Comparison of ENCODE assay signal across 22 mouse cellular contexts in genomic region chr7:6386995-6387394, GRCm38 (mm10). TPM values are rescaled to one million over a fixed set of nuclear protein-coding genes. Genes with fewer than 3 reads are reported as not detected.
DNase-seq lines count a peak whose midpoint lies in the region; ATAC-seq and TF ChIP-seq lines count a peak whose summit lies in the region.
"Had no signal": no experiment of that assay in that cellular context is flagged by ENCODE, and none has a peak within 500 bp of the region (broad histone marks: within the 10 kb centered on the region; RNA-seq: fewer than 3 reads in every experiment).

No protein-coding gene starts in this region.

- H3K27me3 ChIP-seq in forebrain, postnatal 0 days (ENCODE audit: insufficient read depth, low read length): no peaks in the 10 kb centered on the region
- H3K27me3 ChIP-seq in forebrain, embryonic 11.5 days (ENCODE audit: control insufficient read depth, insufficient read depth, low read length): no peaks in the 10 kb centered on the region
- H3K27me3 ChIP-seq: forebrain, embryonic 13.5 days; limb, embryonic 13.5 days; midbrain, embryonic 15.5 days had no signal

- peaks cover 13% of the 10 kb centered on the region for H3K4me1 ChIP-seq in forebrain, postnatal 0 days (ENCODE audit: insufficient read depth)
- H3K4me1 ChIP-seq in forebrain, embryonic 11.5 days (replicated peaks; ENCODE audit: control insufficient read depth, insufficient read depth, low read length): no peaks in the 10 kb centered on the region; the same call in 1 of the 2 replicates

- H3K36me3 ChIP-seq in forebrain, postnatal 0 days (ENCODE audit: insufficient read depth): peaks cover 36% of the 10 kb centered on the region
- H3K36me3 ChIP-seq in forebrain, embryonic 11.5 days (ENCODE audit: control insufficient read depth, insufficient read depth, low read length): no peaks in the 10 kb centered on the region; the same call in 1 of the 2 replicates

- H3K9me3 ChIP-seq in forebrain, postnatal 0 days (ENCODE audit: low read length): no peaks in the 10 kb centered on the region
- no peaks in the 10 kb centered on the region for H3K9me3 ChIP-seq in forebrain, embryonic 11.5 days (ENCODE audit: control insufficient read depth, low read length)
- H3K9me3 ChIP-seq: forebrain, embryonic 13.5 days; limb, embryonic 13.5 days; midbrain, embryonic 15.5 days had no signal

- no peak for TF ChIP-seq CTCF in forebrain, postnatal 0 days (IDR thresholded peaks at IDR 0.05; ENCODE audit: low read depth)
- no peak for TF ChIP-seq CTCF in brain, embryonic 14.5 days (IDR thresholded peaks at IDR 0.05; ENCODE audit: borderline replicate concordance, extremely low read depth, insufficient read depth, insufficient read length)

- WGBS in forebrain, postnatal 0 days: 84% methylated on average over 8 of the region's 8 CpGs
- WGBS in forebrain, embryonic 11.5 days: 95% methylated on average over 8 of the region's 8 CpGs

- DNase-seq in forebrain, postnatal 0 days: peak; percentile 14
- DNase-seq in forebrain, embryonic 11.5 days (ENCODE audit: low spot score): no peak
- peak; percentile 25 to 32 for DNase-seq in kidney, postnatal 36 days
- DNase-seq in kidney, adult 18-20 months: no peak
- peak; percentile 35 for DNase-seq in brain, embryonic 14.5 days (ENCODE audit: low read depth)
- peak; percentile 83 for DNase-seq in layer of hippocampus, adult 9-11 months
- DNase-seq in thymus, postnatal 36 days: no peak
- DNase-seq in adrenal gland, postnatal 25 days: no peak
- DNase-seq: adrenal gland, adult 2 months; B cell, adult 2 months; cerebellum, adult 11-12 months; right cerebral cortex, postnatal 4 days; thymus, adult 18-20 months had no signal

- no peak overlapping the region for H3K4me2 ChIP-seq in forebrain, postnatal 0 days (ENCODE audit: low read depth)
- H3K4me2 ChIP-seq in forebrain, embryonic 11.5 days (ENCODE audit: low read depth, low read length, severe bottlenecking): no peak overlapping the region
- H3K4me2 ChIP-seq: forebrain, embryonic 13.5 days; limb, embryonic 13.5 days; midbrain, embryonic 15.5 days had no signal

- H3K27ac ChIP-seq in forebrain, postnatal 0 days (ENCODE audit: low read depth, low read length): no peak overlapping the region
- no peak overlapping the region for H3K27ac ChIP-seq in forebrain, embryonic 11.5 days (ENCODE audit: low read depth, low read length)
- H3K27ac ChIP-seq: forebrain, embryonic 13.5 days; limb, embryonic 13.5 days; midbrain, embryonic 15.5 days had no signal

- no peak overlapping the region for H3K4me3 ChIP-seq in forebrain, postnatal 0 days (ENCODE audit: low read depth, low read length)
- H3K4me3 ChIP-seq in forebrain, embryonic 11.5 days (ENCODE audit: low read depth, low read length): no peak overlapping the region
- H3K4me3 ChIP-seq: forebrain, embryonic 13.5 days; limb, embryonic 13.5 days; midbrain, embryonic 15.5 days had no signal

- no peak for ATAC-seq in forebrain, postnatal 0 days
- no peak for ATAC-seq in forebrain, embryonic 11.5 days (replicated peaks; ENCODE audit: low FRiP score)
- ATAC-seq: forebrain, embryonic 13.5 days; intestine, postnatal 0 days; midbrain, embryonic 15.5 days had no signal

- no peak overlapping the region for H3K9ac ChIP-seq in forebrain, postnatal 0 days
- no peak overlapping the region for H3K9ac ChIP-seq in forebrain, embryonic 11.5 days (ENCODE audit: low read length)
- H3K9ac ChIP-seq: forebrain, embryonic 13.5 days; limb, embryonic 13.5 days; midbrain, embryonic 15.5 days had no signal

- no peak for TF ChIP-seq POLR2A in brain, embryonic 14.5 days (IDR thresholded peaks at IDR 0.05; ENCODE audit: borderline replicate concordance, extremely low read depth, insufficient read depth, insufficient read length, poor library complexity, severe bottlenecking)

RNA-seq across cellular contexts. Expression of gene Zfp28, which starts 3.9 kb away (rescaled TPM):
- total RNA-seq in forebrain, postnatal 0 days (2014; rRNA removed): 15.4 and 27.4 TPM in 2 replicates
- polyA plus RNA-seq in forebrain, postnatal 0 days (2015; fragmentation: Nextera tagmentation; extraction: Ambion mirVana): 19.8 and 20.7 TPM in 2 replicates
- 12.3 and 12.8 TPM in 2 replicates for polyA plus RNA-seq in forebrain, embryonic 11.5 days (2014; fragmentation: Nextera tagmentation; extraction: Ambion mirVana)
- polyA plus RNA-seq in brain, embryonic 14.5 days (2012; rRNA removed): 14.5 and 17.9 TPM in 2 replicates
- total RNA-seq in adrenal gland, postnatal 25 days (2021): 3.9 and 4.6 TPM in 2 replicates

RNA-seq across cellular contexts. Expression of gene Smim17, which starts 11.5 kb away (rescaled TPM):
- total RNA-seq in forebrain, postnatal 0 days (2014; rRNA removed): 15.4 and 17.5 TPM in 2 replicates
- 3.7 and 3.9 TPM in 2 replicates for polyA plus RNA-seq in forebrain, postnatal 0 days (2015; fragmentation: Nextera tagmentation; extraction: Ambion mirVana)
- polyA plus RNA-seq in forebrain, embryonic 11.5 days (2014; fragmentation: Nextera tagmentation; extraction: Ambion mirVana): 0.55 and 0.99 TPM in 2 replicates
- 4.5 and 7.5 TPM in 2 replicates for polyA plus RNA-seq in brain, embryonic 14.5 days (2012; rRNA removed)
- not detected in 2 replicates for total RNA-seq in adrenal gland, postnatal 25 days (2021)
- total RNA-seq: hematopoietic stem cell, adult 5-6 weeks; MEL had no signal
- polyA plus RNA-seq: embryonic facial prominence, embryonic 11.5 days had no signal

RNA-seq across cellular contexts. Expression of gene Gm20715, which starts 23.1 kb away (rescaled TPM):
- 0.24 and 0.54 TPM in 2 replicates for total RNA-seq in forebrain, postnatal 0 days (2014; rRNA removed)
- not detected in 2 replicates for polyA plus RNA-seq in forebrain, postnatal 0 days (2015; fragmentation: Nextera tagmentation; extraction: Ambion mirVana)
- not detected in 2 replicates for polyA plus RNA-seq in forebrain, embryonic 11.5 days (2014; fragmentation: Nextera tagmentation; extraction: Ambion mirVana)
- polyA plus RNA-seq in brain, embryonic 14.5 days (2012; rRNA removed): 0.37 and 0.44 TPM in 2 replicates
- 0.09 TPM in 1 of 2 replicates, not detected in the other for total RNA-seq in adrenal gland, postnatal 25 days (2021)
- total RNA-seq: adrenal gland, adult 2 months; hematopoietic stem cell, adult 5-6 weeks; MEL had no signal
- polyA plus RNA-seq: adrenal gland, adult 2 months; embryonic facial prominence, embryonic 11.5 days; intestine, postnatal 0 days; limb, embryonic 13.5 days; lung, embryonic 16.5 days; neural tube, embryonic 14.5 days had no signal

RNA-seq across cellular contexts. Expression of gene Zfp78, which starts 23.9 kb away (rescaled TPM):
- total RNA-seq in forebrain, postnatal 0 days (2014; rRNA removed): 4.0 and 4.5 TPM in 2 replicates
- 1.5 and 3.3 TPM in 2 replicates for polyA plus RNA-seq in forebrain, postnatal 0 days (2015; fragmentation: Nextera tagmentation; extraction: Ambion mirVana)
- 1.9 and 3.1 TPM in 2 replicates for polyA plus RNA-seq in forebrain, embryonic 11.5 days (2014; fragmentation: Nextera tagmentation; extraction: Ambion mirVana)
- polyA plus RNA-seq in brain, embryonic 14.5 days (2012; rRNA removed): 2.4 and 3.0 TPM in 2 replicates
- 3.6 and 4.7 TPM in 2 replicates for total RNA-seq in adrenal gland, postnatal 25 days (2021)

RNA-seq across cellular contexts. Expression of gene Gm3854, which starts 43.4 kb away (rescaled TPM):
- 5.8 and 7.8 TPM in 2 replicates for total RNA-seq in forebrain, postnatal 0 days (2014; rRNA removed)
- 1.5 and 4.6 TPM in 2 replicates for polyA plus RNA-seq in forebrain, postnatal 0 days (2015; fragmentation: Nextera tagmentation; extraction: Ambion mirVana)
- polyA plus RNA-seq in forebrain, embryonic 11.5 days (2014; fragmentation: Nextera tagmentation; extraction: Ambion mirVana): 3.9 and 4.1 TPM in 2 replicates
- polyA plus RNA-seq in brain, embryonic 14.5 days (2012; rRNA removed): 2.5 and 4.2 TPM in 2 replicates
- total RNA-seq in adrenal gland, postnatal 25 days (2021): 0.62 and 0.94 TPM in 2 replicates
- total RNA-seq: MEL had no signal
- polyA plus RNA-seq: adrenal gland, adult 2 months had no signal

Comparison
In these comparisons a context has a peak if more than half of its experiments do, and no peak if none do; other contexts are left out.
1. DNase-seq: peak in forebrain, postnatal 0 days (single experiment), kidney, postnatal 36 days (2 of 2), brain, embryonic 14.5 days (single experiment) and layer of hippocampus, adult 9-11 months (single experiment); none in forebrain, embryonic 11.5 days (single experiment), kidney, adult 18-20 months (single experiment), thymus, postnatal 36 days (0 of 2) and adrenal gland, postnatal 25 days (single experiment).